Mouse (Mus musculus) liver, embryonic 14.5 days (tissue): ENCODE results near the gene Tnn.

ENCODE experiments used
- CTCF ChIP-seq: IDR thresholded peaks from 2 replicates; pipeline ENCODE4 v1.5.1; 2016; ENCODE audit warnings: antibody characterized with exemption, low read depth, control low read depth
- EP300 ChIP-seq: IDR thresholded peaks from 2 replicates; pipeline ENCODE4 v1.6.1; 2016; ENCODE audit warnings: antibody characterized with exemption, low read depth

DNA sequence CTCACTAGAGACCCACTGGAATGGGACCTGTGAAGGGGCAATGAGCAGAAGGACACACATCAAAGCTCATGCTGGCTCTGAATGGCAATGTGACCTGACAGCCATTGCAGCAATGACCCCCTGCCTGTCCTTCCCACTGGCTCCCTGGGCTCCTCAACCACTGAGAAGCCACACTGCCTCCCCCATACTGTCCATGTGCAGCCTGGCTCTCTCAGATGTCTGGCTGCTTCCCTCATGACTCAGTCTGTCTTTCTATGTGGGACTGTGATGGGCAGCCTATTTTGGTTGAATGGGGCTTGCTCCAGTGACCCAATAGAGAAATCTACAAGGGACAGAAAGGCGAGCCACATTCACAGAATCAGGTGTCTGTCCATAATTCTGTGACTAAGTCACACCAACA, 70.7 kb downstream of the Tnn start:
- TF ChIP-seq CTCF (no peak), EP300 (no peak)
